Mouse (Mus musculus): Measurements from ENCODE around the gene Hipk1.

- TF ChIP-seq CTCF (IDR thresholded peaks at IDR 0.05; ENCODE audit: low read depth) (no peak), EP300 (IDR thresholded peaks at IDR 0.05; ENCODE audit: low read depth) (no peak)
Measured at GRCm38 (mm10) chr3:103714942-103715341, 76.4 kb downstream of the Hipk1 start.

Data from liver, postnatal 0 days (tissue).